Mouse (Mus musculus) 416B (cell line): ENCODE measurements around the gene Sgsm2.

Experiments
- DNase-seq: peaks from one replicate; pipeline ENCODE4 v3.0.0; 2011; ENCODE audit warnings: low read depth

The Sgsm2 gene

DNA sequence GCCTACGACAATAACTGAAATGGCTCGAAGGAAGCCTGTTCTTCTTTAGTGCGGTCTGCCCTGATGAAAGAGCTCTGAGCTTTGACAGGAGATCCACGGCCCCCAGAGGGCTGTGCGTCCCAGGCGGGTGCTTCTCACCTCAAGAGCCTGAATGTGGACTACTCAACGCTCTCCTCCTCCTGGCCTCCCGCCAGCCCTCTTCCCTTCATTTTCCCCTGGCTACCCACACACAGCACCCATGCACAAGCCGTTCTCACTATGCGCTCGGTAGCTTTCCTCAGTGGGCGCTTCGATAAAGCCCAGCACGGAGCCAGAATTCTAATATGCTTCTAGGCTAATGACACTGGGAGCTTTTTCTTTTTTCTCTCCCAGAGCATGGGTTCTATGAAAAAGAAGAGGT, 14.9 kb downstream of the Sgsm2 start:
- no peak for DNase-seq

DNA sequence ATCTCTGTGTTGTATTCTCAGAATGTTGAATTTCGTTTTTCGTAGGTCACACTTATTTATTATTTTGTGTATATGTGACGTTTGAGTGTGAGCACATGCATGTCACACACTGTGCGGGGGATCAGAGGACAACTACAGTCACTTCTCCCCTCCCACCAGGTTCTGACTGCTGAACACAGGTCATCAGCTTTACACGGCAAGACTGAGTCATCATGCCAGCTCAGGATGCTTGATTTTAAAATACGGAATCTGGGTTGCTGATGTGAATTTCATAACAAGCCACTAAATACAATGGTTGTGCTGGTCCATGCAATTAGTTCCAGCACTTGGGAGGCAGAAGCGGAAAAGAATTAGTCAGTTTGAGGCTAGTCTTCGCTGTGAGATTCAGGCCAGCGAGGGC, 15.9 kb downstream of the Sgsm2 start:
- peak; percentile 74 for DNase-seq

DNA sequence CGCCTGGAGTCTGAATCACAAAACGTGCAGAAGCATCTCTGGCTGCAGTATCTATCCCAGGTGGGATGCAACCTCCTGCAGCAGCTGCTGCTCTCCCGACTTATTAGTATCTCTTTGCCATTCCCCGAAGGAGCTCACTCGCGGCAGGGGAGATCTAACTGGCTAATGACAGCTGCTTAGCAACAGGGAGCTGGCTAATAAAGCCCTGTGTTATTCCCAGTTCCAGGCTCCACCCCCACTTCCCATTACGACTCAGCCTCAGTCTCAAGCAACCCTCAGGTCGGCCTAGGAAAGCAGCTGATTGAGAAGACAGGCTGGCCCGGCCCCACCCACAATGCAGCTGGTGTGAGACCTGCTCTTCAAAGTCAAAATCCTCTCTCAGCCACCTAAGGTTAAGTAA, 20.1 kb downstream of the Sgsm2 start:
- DNase-seq: peak; percentile 22

DNA sequence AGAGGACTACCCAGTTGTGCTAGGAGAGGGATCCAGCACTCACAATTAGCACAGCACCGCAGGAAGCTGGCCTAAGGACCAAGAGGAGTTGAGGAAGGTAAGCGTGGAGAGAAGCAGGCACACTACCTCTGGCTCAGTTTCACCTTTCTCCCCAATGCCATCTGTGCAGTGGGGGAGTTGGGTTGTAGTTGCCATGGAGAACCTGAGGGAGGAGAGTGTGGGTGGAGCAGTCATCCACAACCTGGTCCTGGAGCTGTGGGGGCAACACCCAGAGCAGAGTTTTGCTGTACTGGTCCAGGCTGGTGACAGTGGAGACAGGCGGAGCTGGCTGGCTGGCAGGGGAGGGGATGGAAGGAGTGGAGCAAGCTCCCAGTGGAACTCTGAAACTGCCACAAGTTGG, 22.2 kb downstream of the Sgsm2 start:
- DNase-seq: no peak

DNA sequence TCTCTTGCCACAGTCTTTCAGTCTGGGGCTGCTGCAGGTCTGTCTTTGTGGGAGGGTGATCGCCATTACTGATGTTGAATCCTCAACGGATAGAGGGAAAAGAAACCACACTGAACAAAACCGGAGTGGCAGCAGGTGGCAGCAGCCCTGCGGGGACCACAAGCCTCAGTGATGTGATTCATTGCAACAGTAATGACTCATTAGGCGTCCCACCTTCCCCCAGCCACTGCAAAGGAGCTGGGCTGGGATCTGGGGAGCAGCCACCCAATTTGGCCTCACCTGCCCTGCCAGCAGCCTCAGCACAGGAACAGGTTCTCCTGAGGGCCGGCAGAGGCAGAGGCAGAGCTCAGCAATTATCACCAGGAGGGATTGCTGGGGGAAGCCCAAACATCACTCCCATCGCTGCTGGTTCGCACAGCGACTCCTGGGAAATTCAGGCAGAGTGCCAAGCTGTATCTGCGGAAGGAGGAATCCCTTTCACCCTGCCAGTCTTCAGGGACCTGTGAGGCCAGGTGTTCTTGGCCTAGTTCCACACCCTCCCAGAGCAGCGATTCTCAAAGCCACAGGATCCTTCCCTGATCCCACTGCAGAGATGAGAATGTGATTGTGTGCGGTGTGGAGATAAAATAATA, 25.8 kb downstream of the Sgsm2 start:
- peak; percentile 74 for DNase-seq

DNA sequence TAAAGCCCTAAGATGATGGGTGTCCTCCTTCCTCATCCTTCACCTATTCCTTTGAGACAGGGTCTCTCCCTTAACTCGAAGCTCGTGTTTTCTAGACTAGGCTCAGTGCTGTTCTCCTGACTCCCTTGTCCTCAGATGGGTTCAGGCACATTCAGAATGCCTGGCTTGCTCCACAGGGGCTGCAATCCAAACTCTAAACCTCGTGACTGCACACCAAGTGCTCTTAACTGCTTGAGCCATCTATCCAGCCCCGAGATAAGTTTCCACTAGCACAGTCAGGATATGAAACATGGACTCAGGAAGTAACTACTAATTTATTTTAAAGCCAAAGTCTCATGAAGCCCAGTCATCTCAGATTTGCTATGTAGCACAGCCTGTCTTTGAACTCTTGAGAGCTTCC, 26.3 kb downstream of the Sgsm2 start:
- no peak for DNase-seq

DNA sequence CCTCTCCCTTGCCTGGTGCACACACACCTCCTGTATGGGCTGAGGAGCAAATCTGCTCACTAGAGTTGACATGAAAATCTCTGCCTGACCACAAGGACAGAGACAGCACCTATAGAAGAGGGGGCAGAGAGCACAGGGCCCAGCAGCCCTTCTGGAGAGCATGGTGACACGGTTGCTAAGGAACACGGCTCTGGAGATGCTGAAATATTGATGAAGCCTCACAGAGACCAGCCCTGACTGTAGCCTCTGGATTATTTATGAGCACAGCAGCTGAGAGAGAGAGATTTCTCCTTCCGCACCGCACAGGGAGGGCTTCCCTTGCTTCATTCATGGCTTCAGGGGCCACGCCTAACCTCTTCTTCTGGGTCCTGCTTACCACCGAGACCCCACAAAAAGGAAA, 27.3 kb downstream of the Sgsm2 start:
- no peak for DNase-seq

DNA sequence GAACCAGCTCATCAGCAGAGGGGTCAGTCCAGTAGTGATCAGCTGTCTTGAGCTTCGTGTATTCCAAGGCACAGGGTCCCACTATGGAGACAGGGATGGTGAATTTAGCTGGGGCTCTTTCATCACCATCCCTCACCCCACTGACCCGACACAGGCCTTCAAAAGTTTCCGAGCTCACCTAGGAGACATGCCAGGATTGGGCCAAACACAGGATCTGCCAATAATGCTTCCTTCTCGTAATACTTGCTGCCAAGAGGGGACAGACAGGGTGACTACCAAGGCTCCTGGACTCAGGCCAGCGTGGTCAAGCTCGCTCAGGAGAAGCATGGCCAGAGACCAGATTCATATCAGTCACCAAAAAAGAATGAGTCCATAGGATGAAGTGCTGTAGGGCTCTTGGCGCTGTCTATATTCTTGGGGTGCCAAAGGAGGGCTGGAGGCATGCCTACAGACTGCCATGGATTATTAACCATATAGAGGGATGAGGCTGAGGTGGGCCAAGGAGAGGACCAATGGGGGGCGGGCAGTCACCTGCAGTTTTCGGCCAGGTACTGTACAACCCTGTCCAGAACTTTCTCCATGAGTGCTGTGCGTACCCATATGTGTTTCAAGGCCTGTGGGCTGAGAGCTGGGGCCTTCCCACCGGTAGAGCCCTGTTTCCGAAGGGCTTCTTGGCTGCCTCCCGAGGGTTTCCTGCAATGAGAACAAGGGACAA, 28.7 kb downstream of the Sgsm2 start:
- DNase-seq: peak; percentile 33

DNA sequence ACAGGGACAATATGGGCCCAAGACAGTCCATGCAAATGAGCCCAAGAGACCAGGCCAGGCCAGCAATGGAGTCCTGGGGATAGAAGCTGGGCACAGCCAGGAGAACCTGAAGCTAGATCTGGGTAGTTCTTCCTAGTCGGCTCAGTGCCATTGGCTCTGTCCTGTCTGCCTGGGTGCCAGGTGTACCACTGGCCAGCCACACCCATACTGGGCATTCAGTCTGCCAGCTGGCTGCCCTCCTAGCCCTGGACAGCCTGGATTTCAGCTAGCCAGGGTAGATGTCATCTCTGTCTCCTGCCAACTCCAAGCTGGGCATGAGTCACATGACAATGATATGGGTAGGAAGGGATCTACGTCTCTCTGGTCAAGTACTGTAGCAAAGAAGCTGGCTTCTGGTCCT, 29.7 kb downstream of the Sgsm2 start:
- no peak for DNase-seq

DNA sequence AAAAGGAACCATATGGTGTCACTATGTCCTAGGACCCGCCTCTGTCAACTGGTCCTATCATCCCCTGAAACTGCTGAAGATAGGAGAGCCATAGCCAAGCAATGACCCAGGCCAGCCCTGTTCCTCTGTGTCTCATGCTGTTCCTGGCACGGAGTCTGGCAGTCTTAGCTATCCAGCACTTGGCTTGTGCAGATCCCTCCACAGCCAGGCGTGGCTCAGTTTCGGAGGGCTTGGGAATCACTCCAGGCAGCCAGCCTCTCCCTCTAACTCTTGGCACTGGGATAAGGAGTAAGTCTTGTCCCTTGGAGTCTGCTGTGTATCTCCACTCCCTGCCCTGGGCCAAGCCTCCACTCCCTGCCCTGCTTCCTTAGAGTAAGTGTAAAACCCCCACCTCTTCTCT, 30.2 kb downstream of the Sgsm2 start:
- DNase-seq: no peak

DNA sequence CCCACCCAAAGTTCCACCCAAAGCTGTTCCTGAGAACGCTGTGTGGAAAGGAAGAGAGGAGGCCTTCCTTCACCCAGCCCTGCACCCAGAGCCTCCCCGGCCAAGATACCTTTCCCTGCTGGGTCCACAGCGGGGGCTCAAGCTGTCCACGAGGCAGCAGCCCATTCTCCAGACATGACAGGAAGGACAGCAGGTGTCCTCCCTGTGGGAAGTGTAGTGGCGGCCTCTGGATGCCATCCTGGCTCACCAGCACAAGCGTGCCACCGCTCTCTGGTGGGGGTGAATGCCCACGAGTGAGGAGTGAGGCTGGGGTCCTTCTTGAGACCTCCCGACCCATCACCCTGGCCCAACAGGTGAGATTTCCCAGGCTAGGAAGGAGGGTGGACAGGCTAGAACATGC, 31.6 kb downstream of the Sgsm2 start:
- no peak for DNase-seq

DNA sequence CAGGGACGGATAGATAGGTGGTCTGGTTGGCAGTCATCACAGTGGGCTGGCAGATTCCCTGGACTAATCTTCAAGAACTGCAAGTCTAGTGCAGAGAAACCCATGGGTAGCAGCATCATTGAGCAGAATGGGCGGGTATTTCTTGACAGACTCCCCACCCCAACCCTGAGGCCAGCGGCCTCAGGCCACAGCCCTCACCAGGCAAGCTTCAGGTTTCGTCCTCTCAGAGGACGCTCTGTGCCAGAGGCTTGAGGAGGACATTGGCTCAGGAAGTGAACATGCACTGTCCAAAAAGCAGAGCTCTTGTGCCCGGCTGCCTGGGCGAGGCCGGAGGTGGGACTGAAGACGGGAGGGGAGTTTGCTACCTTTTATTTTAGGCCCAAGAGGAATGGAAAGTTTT, 32.4 kb downstream of the Sgsm2 start:
- DNase-seq: no peak

DNA sequence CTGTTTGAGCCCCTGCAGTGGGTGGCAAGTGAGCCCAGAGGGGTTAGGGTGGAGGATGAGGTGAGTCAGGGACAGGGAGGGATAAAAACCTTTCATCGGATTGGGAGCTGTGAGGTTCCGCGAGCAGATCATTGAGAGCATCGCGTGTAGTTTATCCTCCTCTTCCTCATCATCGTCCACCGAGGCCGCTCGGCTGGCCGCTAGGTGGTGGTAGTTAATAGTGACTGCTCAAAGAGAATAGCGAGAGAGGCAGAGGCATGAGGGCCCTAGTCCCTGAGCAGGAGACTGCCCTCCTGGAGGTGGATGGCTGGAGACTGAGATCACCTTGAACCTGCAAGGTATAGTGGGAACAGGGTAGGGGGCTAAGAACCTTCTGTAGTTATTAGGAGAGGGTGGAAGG, 33.4 kb downstream of the Sgsm2 start:
- no peak for DNase-seq

DNA sequence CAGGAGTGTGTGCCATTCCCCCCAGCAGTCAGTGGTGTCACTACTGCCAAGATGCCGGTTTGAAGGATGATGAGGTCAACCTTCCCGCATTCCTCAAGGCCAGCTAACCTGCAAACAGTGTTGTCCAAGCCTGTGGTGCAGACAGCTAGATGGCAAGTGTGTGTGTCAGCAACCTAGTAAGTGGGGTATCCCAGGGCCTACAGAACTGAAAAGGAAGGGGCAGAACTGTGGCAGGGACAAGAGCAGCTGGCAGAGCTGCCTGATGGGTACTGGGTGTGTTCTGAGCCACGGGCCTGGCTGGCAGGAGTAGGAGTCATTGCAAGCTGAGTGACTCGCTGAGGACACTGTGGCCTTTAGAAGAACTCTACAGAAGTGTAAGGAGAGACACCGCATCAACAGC, 34.7 kb downstream of the Sgsm2 start:
- DNase-seq: no peak

DNA sequence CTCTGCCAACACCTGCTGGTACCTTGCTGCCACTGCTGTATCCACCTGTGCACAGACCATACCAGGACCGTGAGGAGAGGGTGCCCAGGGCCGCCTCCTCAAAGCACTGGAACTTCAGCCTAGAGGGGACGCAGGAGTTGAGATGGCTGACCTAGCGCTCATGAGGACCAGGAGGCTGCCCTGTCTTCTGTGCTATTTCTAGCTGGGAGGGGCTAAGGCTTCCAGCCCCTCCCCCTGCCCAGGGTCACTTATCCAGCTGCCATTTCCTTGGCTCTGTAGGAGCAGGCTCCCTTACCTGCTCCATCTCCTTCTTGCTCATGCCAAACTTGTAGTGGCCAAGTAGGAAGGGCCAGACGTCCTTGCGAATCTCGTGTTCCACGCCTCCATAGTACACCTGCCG, 39.1 kb downstream of the Sgsm2 start:
- no peak for DNase-seq

DNA sequence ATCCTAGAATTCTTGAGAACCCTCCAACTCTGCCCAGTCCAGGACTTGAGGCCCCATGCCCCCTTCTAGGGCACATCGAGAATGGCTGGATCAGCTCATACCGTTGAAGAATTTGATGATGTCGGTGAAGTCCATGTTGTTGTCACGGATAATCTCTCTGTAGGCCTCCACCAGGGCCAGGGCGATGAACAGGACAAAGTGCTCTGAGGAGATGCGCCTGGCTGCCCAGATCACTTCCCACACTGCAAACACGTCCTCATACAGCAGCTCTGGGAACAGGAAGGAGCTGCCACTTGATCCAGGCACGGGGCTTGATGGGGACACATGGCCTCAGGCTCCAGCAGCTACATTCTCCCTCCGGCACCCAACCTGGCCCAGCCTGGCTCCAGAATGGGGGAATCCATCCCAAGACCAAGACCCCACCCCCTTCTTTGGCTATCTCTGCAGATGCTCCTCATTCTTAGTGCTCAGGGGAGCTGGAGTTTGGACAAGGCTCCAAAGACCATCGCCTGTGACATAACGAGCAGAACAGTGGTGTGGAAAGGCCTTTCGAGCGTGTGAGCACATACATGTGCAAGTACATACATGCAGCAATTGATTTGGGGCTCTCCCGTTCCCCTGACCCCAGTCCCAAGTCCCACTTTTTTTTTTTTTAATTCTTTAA, 45.7 kb downstream of the Sgsm2 start:
- DNase-seq: no peak

DNA sequence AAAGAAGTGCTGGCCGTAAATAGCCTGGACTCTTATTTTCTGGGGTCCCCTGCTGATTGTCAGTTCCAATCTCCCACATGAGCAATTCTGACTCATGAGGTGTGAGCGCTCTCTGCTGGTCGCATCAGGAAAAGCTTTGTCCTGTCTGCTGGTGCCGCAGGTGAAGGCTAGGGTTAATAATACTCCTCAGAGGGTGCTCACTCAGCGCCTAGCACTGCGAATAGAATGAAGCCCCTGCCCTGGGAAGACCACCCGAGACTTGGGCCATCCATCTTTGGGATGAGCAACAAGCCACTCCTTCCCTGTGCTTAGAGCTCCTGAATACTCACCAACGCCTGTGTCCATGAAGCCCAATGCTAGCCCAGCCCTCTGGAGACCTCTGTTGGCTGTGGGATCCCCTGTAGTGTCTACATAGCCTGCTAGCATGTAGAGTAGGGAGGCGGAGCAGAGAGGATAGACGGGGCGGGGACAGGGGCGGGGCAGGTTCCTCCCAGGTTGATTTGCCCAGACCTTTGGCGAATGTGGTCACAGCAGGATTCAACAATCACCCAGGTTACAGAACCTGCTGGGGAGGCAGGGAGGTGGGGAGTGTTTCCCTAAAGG, 48.8 kb downstream of the Sgsm2 start:
- peak; percentile 86 for DNase-seq

DNA sequence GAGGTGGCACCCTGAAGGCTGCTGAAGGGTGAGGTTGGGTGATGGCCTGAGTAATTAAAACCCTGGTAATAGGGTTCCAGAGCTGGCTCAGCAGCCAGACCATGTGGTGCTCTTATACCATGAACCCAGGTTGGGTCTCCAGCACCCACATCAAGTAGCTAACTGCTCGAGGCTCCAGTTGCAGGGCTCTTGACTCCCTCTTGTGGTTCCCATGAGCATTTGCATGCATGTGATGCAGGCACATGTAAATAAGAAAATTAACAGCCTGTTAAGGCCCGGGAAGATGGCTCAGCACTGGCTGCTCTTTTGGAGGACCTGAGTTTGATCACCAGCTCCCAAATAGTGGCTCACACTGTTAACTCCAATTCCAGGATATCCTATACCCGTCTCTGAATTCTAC, 51.1 kb downstream of the Sgsm2 start:
- peak; percentile 60 for DNase-seq

DNA sequence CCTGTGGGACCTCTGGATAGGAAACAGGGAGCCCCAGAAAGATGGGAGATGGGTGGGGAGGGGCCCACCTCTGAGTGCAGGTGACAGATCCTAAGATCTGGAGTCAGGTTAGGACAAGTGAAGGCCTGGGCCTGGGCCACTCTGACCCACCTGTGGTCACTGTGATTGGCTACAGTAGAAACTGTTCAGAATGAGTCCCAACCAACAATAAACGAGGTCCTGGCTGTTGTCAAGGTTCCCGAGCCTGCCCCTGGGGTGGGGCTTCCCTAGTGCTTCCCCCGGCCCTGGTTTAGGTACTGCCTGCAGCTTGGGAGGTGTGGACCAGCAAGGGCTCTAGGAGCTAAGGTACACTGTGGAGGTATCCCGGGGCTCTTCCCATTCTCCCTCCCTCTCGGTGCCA, 53.1 kb downstream of the Sgsm2 start:
- no peak for DNase-seq

DNA sequence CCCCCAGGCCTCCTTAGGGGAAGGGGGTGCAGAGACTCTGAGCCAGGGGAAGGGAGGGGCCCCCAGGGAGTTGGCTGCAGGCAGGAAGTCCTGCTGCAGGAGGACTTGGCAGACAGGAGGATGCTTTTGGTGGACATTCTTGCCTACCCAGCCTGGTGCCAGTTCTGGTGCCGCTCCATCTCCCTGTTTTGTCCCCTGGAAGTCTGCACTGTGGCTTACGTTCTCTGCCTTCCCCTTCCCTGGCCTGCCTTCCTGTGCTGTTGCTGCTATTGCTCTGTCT, 53.5 kb downstream of the Sgsm2 start:
- DNase-seq: no peak

DNA sequence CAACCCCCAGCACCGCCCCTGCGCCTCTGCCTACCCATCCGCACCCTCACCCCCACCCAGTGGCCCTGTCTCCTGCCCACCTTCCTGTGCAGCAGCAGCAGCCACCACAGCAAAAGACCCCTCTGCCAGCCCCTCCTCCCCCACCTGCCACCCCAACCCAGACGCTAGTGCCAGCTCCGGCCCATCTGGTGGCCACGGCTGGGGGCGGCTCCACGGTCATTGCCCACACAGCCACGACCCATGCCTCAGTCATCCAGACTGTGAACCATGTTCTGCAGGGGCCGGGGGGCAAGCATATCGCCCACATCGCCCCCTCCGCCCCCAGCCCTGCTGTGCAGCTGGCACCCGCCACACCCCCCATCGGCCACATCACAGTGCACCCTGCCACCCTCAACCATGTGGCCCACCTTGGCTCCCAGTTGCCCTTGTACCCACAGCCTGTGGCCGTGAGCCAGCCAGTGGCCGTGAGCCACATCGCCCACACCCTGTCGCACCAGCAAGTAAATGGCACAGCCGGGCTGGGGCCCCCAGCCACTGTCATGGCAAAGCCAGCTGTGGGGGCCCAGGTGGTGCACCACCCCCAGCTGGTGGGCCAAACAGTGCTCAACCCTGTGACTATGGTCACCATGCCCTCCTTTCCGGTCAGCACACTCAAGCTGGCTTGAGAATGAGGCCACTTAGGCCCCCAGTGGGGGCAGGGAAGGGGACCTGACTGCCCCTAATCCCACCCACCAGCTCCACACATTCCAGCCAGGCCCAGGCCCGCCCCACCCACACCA, 54.0 kb downstream of the Sgsm2 start:
- no peak for DNase-seq

DNA sequence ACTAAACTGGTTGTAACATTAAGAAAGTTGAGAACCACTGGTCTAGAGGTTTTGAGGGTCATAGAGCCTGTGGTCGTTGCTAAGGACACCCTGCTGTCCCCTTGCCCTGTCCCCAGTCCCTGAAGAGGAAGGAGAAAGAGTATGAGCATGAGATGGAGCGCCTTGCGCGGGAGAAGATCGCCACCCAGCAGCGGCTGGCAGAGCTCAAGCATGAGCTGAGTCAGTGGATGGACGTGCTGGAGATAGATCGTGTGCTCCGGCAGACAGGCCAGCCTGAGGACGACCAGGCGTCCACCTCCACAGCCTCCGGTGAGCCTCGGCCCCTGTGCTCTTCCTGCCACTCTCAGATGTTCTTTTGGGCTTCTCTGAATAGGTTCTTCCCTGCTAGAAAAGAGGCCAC, 54.8 kb downstream of the Sgsm2 start:
- no peak for DNase-seq

DNA sequence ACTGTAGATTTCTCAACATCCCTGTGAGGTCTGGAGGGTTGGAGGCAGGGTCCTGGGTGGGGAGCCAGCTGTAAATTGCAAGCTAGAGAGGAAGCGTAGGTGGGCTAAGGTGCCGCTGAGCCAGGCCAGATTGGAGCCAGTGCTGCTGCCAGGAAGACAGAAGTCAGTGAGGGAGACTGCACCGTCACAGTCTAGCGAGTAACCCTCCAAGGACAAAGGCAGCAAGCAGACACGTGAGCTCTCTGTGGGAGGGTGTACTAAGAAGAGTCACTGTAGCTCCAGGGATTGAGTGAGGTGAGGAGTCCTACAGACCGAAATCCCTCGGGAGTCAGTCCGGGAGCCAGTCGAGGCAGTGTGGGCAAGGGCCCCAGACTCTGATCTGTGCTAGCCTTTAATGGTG, 55.5 kb downstream of the Sgsm2 start:
- no peak for DNase-seq
